Mouse (Mus musculus): ENCODE measurements around the gene Stox2. TPM values are rescaled to one million over a fixed set of nuclear protein-coding genes. Genes with fewer than 3 reads are reported as not detected.

The Stox2 gene
- polyA plus RNA-seq, 1 experiment from 2014 or later = 43.5 TPM

- H3K9me3 ChIP-seq = no peaks in the 10 kb centered on the region
- 61% methylated on average over 4 of the region's 4 CpGs for WGBS
- no peak for ATAC-seq (ENCODE audit: low FRiP score, low read depth)
- H3K4me3 ChIP-seq = no peak overlapping the region
- H3K36me3 ChIP-seq = peaks cover 20% of the 10 kb centered on the region
- H3K9ac ChIP-seq = no peak overlapping the region
- H3K4me1 ChIP-seq (replicated peaks) = peaks cover 12% of the 10 kb centered on the region; the same call in 1 of the 2 replicates
- no peaks in the 10 kb centered on the region for H3K27me3 ChIP-seq
- H3K27ac ChIP-seq (replicated peaks) = no peak overlapping the region
- H3K4me2 ChIP-seq = no peak overlapping the region
These were observed 263.9 kb downstream of the Stox2 start for GRCm38 (mm10) chr8:47182292-47182691.

GRCm38 (mm10) chr8:47181032-47181698 lies 265.0 kb downstream of the Stox2 start:
- no peak overlapping the region for H3K4me2 ChIP-seq
- ATAC-seq (ENCODE audit: low FRiP score, low read depth) = no peak
- H3K27ac ChIP-seq (replicated peaks) = no peak overlapping the region
- no peak overlapping the region for H3K9ac ChIP-seq
- no peaks in the 10 kb centered on the region for H3K27me3 ChIP-seq
- WGBS = 45% methylated on average over 18 of the region's 18 CpGs
- H3K9me3 ChIP-seq = no peaks in the 10 kb centered on the region
- no peak overlapping the region for H3K4me3 ChIP-seq
- H3K4me1 ChIP-seq (replicated peaks) = peaks cover 12% of the 10 kb centered on the region; the same call in 1 of the 2 replicates
- peaks cover 13% of the 10 kb centered on the region for H3K36me3 ChIP-seq

GRCm38 (mm10) chr8:47180181-47180580 lies 266.0 kb downstream of the Stox2 start:
- Histone ChIP-seq H3K4me2 (no peak overlapping the region), H3K9ac (no peak overlapping the region), H3K9me3 (no peaks in the 10 kb centered on the region), H3K27ac (replicated peaks) (no peak overlapping the region), H3K4me3 (no peak overlapping the region), H3K4me1 (replicated peaks) (peaks cover 12% of the 10 kb centered on the region; the same call in 1 of the 2 replicates), H3K36me3 (0 out of 2 replicates have a peak, but pooled peaks cover 4% of the 10 kb centered on the region), H3K27me3 (no peaks in the 10 kb centered on the region)
- no peak for ATAC-seq (ENCODE audit: low FRiP score, low read depth)
- 64% methylated on average over 5 of the region's 5 CpGs for WGBS

GRCm38 (mm10) chr8:47178785-47179184 lies 267.4 kb downstream of the Stox2 start:
- peak; percentile 46; the same call in 1 of the 2 replicates for ATAC-seq (ENCODE audit: low FRiP score, low read depth)
- Histone ChIP-seq H3K27ac (replicated peaks) (no peak overlapping the region; the same call in 1 of the 2 replicates), H3K36me3 (no peaks in the 10 kb centered on the region), H3K9ac (no peak overlapping the region), H3K9me3 (no peaks in the 10 kb centered on the region), H3K4me1 (replicated peaks) (peaks cover 12% of the 10 kb centered on the region; the same call in 1 of the 2 replicates), H3K4me2 (no peak overlapping the region), H3K27me3 (no peaks in the 10 kb centered on the region), H3K4me3 (no peak overlapping the region)
- WGBS = 40% methylated on average over 2 of the region's 2 CpGs

- Histone ChIP-seq H3K27me3 (no peaks in the 10 kb centered on the region), H3K9me3 (no peaks in the 10 kb centered on the region), H3K36me3 (no peaks in the 10 kb centered on the region), H3K9ac (no peak overlapping the region), H3K4me3 (no peak overlapping the region), H3K27ac (replicated peaks) (no peak overlapping the region), H3K4me2 (no peak overlapping the region), H3K4me1 (replicated peaks) (peaks cover 1% of the 10 kb centered on the region; the same call in 1 of the 2 replicates)
- WGBS = 80% methylated on average over 7 of the region's 7 CpGs
- ATAC-seq (ENCODE audit: low FRiP score, low read depth) = no peak
These were observed 272.3 kb downstream of the Stox2 start for GRCm38 (mm10) chr8:47173823-47174222.

- Histone ChIP-seq H3K4me3 (no peak overlapping the region), H3K4me1 (replicated peaks) (no peaks in the 10 kb centered on the region), H3K4me2 (no peak overlapping the region), H3K9me3 (no peaks in the 10 kb centered on the region), H3K36me3 (peaks cover 3% of the 10 kb centered on the region), H3K27ac (replicated peaks) (no peak overlapping the region), H3K27me3 (no peaks in the 10 kb centered on the region), H3K9ac (no peak overlapping the region)
- 94% methylated on average over 10 of the region's 10 CpGs for WGBS
- ATAC-seq (ENCODE audit: low FRiP score, low read depth) = no peak
These were observed 273.3 kb downstream of the Stox2 start for GRCm38 (mm10) chr8:47172848-47173247.

GRCm38 (mm10) chr8:47160688-47161087 lies 285.5 kb downstream of the Stox2 start:
- no peak overlapping the region for H3K27ac ChIP-seq (replicated peaks)
- H3K9me3 ChIP-seq = no peaks in the 10 kb centered on the region
- WGBS = 89% methylated on average over 3 of the region's 3 CpGs
- H3K27me3 ChIP-seq = no peaks in the 10 kb centered on the region
- no peak for ATAC-seq (ENCODE audit: low FRiP score, low read depth)
- peaks cover 4% of the 10 kb centered on the region; the same call in 1 of the 2 replicates for H3K36me3 ChIP-seq
- H3K9ac ChIP-seq = no peak overlapping the region
- H3K4me3 ChIP-seq = no peak overlapping the region
- H3K4me2 ChIP-seq = no peak overlapping the region
- no peaks in the 10 kb centered on the region for H3K4me1 ChIP-seq (replicated peaks)

GRCm38 (mm10) chr8:47154521-47154920 lies 291.6 kb downstream of the Stox2 start:
- WGBS = 94% methylated on average over 2 of the region's 2 CpGs
- H3K4me1 ChIP-seq (replicated peaks) = no peaks in the 10 kb centered on the region
- no peak overlapping the region for H3K9ac ChIP-seq
- no peak overlapping the region for H3K4me2 ChIP-seq
- H3K27ac ChIP-seq (replicated peaks) = no peak overlapping the region
- ATAC-seq (ENCODE audit: low FRiP score, low read depth) = no peak
- no peaks in the 10 kb centered on the region for H3K27me3 ChIP-seq
- no peak overlapping the region for H3K4me3 ChIP-seq
- H3K36me3 ChIP-seq = peaks cover 23% of the 10 kb centered on the region
- 0 out of 2 replicates have a peak, but pooled peaks cover 5% of the 10 kb centered on the region for H3K9me3 ChIP-seq

- H3K4me1 ChIP-seq (replicated peaks) = no peaks in the 10 kb centered on the region
- no peak for ATAC-seq (ENCODE audit: low FRiP score, low read depth)
- H3K9ac ChIP-seq = no peak overlapping the region
- H3K27me3 ChIP-seq = no peaks in the 10 kb centered on the region
- no peaks in the 10 kb centered on the region for H3K9me3 ChIP-seq
- H3K4me2 ChIP-seq = no peak overlapping the region
- H3K4me3 ChIP-seq = no peak overlapping the region
- H3K27ac ChIP-seq (replicated peaks) = no peak overlapping the region
- 94% methylated on average over 9 of the region's 9 CpGs for WGBS
- peaks cover 5% of the 10 kb centered on the region for H3K36me3 ChIP-seq
These were observed 300.9 kb downstream of the Stox2 start for GRCm38 (mm10) chr8:47145258-47145657.

- ATAC-seq (ENCODE audit: low FRiP score, low read depth) = no peak
- WGBS = 50% methylated on average over 5 of the region's 5 CpGs
- H3K9me3 ChIP-seq = no peaks in the 10 kb centered on the region
- H3K27me3 ChIP-seq = no peaks in the 10 kb centered on the region
- H3K4me1 ChIP-seq (replicated peaks) = peaks cover 6% of the 10 kb centered on the region; the same call in 1 of the 2 replicates
- no peak overlapping the region for H3K4me2 ChIP-seq
- H3K4me3 ChIP-seq = no peak overlapping the region
- no peaks in the 10 kb centered on the region for H3K36me3 ChIP-seq
- H3K27ac ChIP-seq (replicated peaks) = no peak overlapping the region
- H3K9ac ChIP-seq = no peak overlapping the region
These were observed 310.1 kb downstream of the Stox2 start for GRCm38 (mm10) chr8:47136047-47136446.

- WGBS = 26% methylated on average over 9 of the region's 9 CpGs
- Histone ChIP-seq H3K36me3 (no peaks in the 10 kb centered on the region), H3K27ac (replicated peaks) (no peak overlapping the region), H3K9me3 (no peaks in the 10 kb centered on the region), H3K9ac (no peak overlapping the region), H3K4me3 (no peak overlapping the region), H3K4me2 (peak overlapping the region; percentile 39), H3K4me1 (replicated peaks) (peaks cover 6% of the 10 kb centered on the region; the same call in 1 of the 2 replicates), H3K27me3 (no peaks in the 10 kb centered on the region)
- no peak for ATAC-seq (ENCODE audit: low FRiP score, low read depth)
These were observed 310.6 kb downstream of the Stox2 start for GRCm38 (mm10) chr8:47135586-47135985.

GRCm38 (mm10) chr8:47134736-47135135 lies 311.4 kb downstream of the Stox2 start:
- H3K27me3 ChIP-seq = no peaks in the 10 kb centered on the region
- no peak overlapping the region for H3K27ac ChIP-seq (replicated peaks)
- H3K4me2 ChIP-seq = no peak overlapping the region
- peaks cover 6% of the 10 kb centered on the region; the same call in 1 of the 2 replicates for H3K4me1 ChIP-seq (replicated peaks)
- no peaks in the 10 kb centered on the region for H3K9me3 ChIP-seq
- H3K36me3 ChIP-seq = no peaks in the 10 kb centered on the region
- 58% methylated on average over 11 of the region's 11 CpGs for WGBS
- ATAC-seq (ENCODE audit: low FRiP score, low read depth) = no peak
- no peak overlapping the region for H3K4me3 ChIP-seq
- H3K9ac ChIP-seq = no peak overlapping the region
